ENCODE assay signal across 17 mouse cellular contexts in the genomic region with DNA sequence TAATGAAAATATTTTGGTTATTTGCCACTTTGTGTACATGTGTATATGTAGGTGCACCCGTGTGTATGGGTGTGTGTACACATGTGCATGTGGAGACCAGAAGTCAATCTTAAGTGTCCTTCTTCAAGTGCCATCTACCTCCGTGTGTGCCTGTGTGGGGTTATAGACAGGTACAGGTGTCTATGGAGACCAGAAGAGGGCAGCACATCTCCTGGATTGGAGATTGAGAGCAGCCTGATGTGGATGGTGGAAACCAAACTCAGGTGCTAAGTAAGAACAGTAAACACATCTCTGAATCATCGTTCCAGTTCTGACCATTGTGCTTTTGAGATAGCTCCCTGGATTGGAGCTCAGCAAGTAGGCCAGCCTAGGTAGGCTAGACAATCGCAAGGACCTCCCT. TPM values are rescaled to one million over a fixed set of nuclear protein-coding genes. Genes with fewer than 3 reads are reported as not detected.
A peak's percentile ranks its signal among the peaks of the same experiment; 100 is the strongest.
DNase-seq lines count a peak whose midpoint lies in the region; ATAC-seq and TF ChIP-seq lines count a peak whose summit lies in the region.
"Had no signal": no experiment of that assay in that cellular context is flagged by ENCODE, and none has a peak within 500 bp of the region (broad histone marks: within the 10 kb centered on the region; RNA-seq: fewer than 3 reads in every experiment).

No protein-coding gene starts in this region.

- H3K27me3 ChIP-seq in kidney, postnatal 0 days (ENCODE audit: insufficient read depth, low read length): no peaks in the 10 kb centered on the region
- no peaks in the 10 kb centered on the region for H3K27me3 ChIP-seq in forebrain, embryonic 15.5 days
- H3K27me3 ChIP-seq: embryonic facial prominence, embryonic 15.5 days; forebrain, embryonic 13.5 days; limb, embryonic 12.5 days; megakaryocyte, embryonic 14.5 days had no signal

- DNase-seq in kidney, postnatal 0 days (ENCODE audit: low spot score): no peak
- DNase-seq in kidney, postnatal 4 days: no peak
- DNase-seq in 416B (ENCODE audit: low read depth): peak; percentile 48
- DNase-seq in ES-CJ7 (ENCODE audit: low read depth, low spot score): peak; percentile 80
- peak; percentile 40 for DNase-seq in induced T-regulatory cell, adult 2 months (ENCODE audit: low read depth)
- no peak for DNase-seq in gastrocnemius, adult 18-20 months (ENCODE audit: low spot score)
- DNase-seq: adrenal gland, adult 8-10 months; cerebellum, adult 2 months; heart, postnatal 10 days; kidney, adult 8-10 months; lung, adult 2 months had no signal

- H3K4me2 ChIP-seq in kidney, postnatal 0 days (ENCODE audit: low read length): no peak overlapping the region
- H3K4me2 ChIP-seq in forebrain, embryonic 15.5 days (replicated peaks): no peak overlapping the region
- H3K4me2 ChIP-seq: embryonic facial prominence, embryonic 15.5 days; forebrain, embryonic 13.5 days; hindbrain, embryonic 14.5 days; limb, embryonic 12.5 days had no signal

- no peaks in the 10 kb centered on the region for H3K4me1 ChIP-seq in kidney, postnatal 0 days (replicated peaks; ENCODE audit: insufficient read depth, low read length)
- H3K4me1 ChIP-seq in forebrain, embryonic 15.5 days: no peaks in the 10 kb centered on the region
- H3K4me1 ChIP-seq: embryonic facial prominence, embryonic 15.5 days; forebrain, embryonic 13.5 days; limb, embryonic 12.5 days had no signal

- 86% methylated on average over 4 of the region's 4 CpGs for WGBS in kidney, postnatal 0 days
- WGBS in forebrain, embryonic 15.5 days: 89% methylated on average over 4 of the region's 4 CpGs

- TF ChIP-seq CTCF in kidney, postnatal 0 days (IDR thresholded peaks at IDR 0.05; ENCODE audit: low read depth): peak; percentile 21; the same call in 1 of the 2 replicates

- no peaks in the 10 kb centered on the region for H3K36me3 ChIP-seq in kidney, postnatal 0 days (ENCODE audit: insufficient read depth, low read length)
- no peaks in the 10 kb centered on the region for H3K36me3 ChIP-seq in forebrain, embryonic 15.5 days
- H3K36me3 ChIP-seq: embryonic facial prominence, embryonic 15.5 days; limb, embryonic 12.5 days had no signal

- H3K9ac ChIP-seq in kidney, postnatal 0 days (ENCODE audit: low read depth, low read length): no peak overlapping the region
- no peak overlapping the region for H3K9ac ChIP-seq in forebrain, embryonic 15.5 days (replicated peaks)
- H3K9ac ChIP-seq: embryonic facial prominence, embryonic 15.5 days; forebrain, embryonic 13.5 days; hindbrain, embryonic 14.5 days; limb, embryonic 12.5 days had no signal

- H3K9me3 ChIP-seq in kidney, postnatal 0 days (replicated peaks; ENCODE audit: low read length): no peaks in the 10 kb centered on the region
- no peaks in the 10 kb centered on the region for H3K9me3 ChIP-seq in forebrain, embryonic 15.5 days
- H3K9me3 ChIP-seq: embryonic facial prominence, embryonic 15.5 days; forebrain, embryonic 13.5 days; limb, embryonic 12.5 days had no signal

- H3K4me3 ChIP-seq in kidney, postnatal 0 days (replicated peaks; ENCODE audit: low read depth, low read length): no peak overlapping the region
- H3K4me3 ChIP-seq in forebrain, embryonic 15.5 days: no peak overlapping the region
- H3K4me3 ChIP-seq: embryonic facial prominence, embryonic 15.5 days; forebrain, embryonic 13.5 days; limb, embryonic 12.5 days; megakaryocyte, embryonic 14.5 days had no signal

- no peak for ATAC-seq in kidney, postnatal 0 days (replicated peaks; ENCODE audit: low FRiP score, low read depth)
- ATAC-seq in forebrain, embryonic 15.5 days (replicated peaks): no peak
- ATAC-seq: forebrain, embryonic 13.5 days had no signal

- no peak overlapping the region for H3K27ac ChIP-seq in kidney, postnatal 0 days
- H3K27ac ChIP-seq in forebrain, embryonic 15.5 days (replicated peaks): no peak overlapping the region
- H3K27ac ChIP-seq: embryonic facial prominence, embryonic 15.5 days; forebrain, embryonic 13.5 days; hindbrain, embryonic 14.5 days; limb, embryonic 12.5 days had no signal

RNA-seq across cellular contexts. Expression of gene Spata1, which starts 13.1 kb away (rescaled TPM):
- 4.5 and 5.0 TPM in 2 replicates for polyA plus RNA-seq in kidney, postnatal 0 days (2015; fragmentation: Nextera tagmentation; extraction: Ambion mirVana)
- total RNA-seq in gastrocnemius, adult 18-20 months (2021): 1 to 10 TPM; 7.0 to 8.5 TPM
- polyA plus RNA-seq in forebrain, embryonic 15.5 days (2015; fragmentation: Nextera tagmentation; extraction: Ambion mirVana): 6.1 and 6.8 TPM in 2 replicates

RNA-seq across cellular contexts. Expression of gene Gng5, which starts 13.1 kb away (rescaled TPM):
- 1,152 and 1,249 TPM in 2 replicates for polyA plus RNA-seq in kidney, postnatal 0 days (2015; fragmentation: Nextera tagmentation; extraction: Ambion mirVana)
- total RNA-seq in gastrocnemius, adult 18-20 months (2021): 100 to 1,000 TPM; 468 to 538 TPM
- polyA plus RNA-seq in forebrain, embryonic 15.5 days (2015; fragmentation: Nextera tagmentation; extraction: Ambion mirVana): 415 and 426 TPM in 2 replicates

RNA-seq across cellular contexts. Expression of gene Rpf1, which starts 34.8 kb away (rescaled TPM):
- 58.1 and 59.7 TPM in 2 replicates for polyA plus RNA-seq in kidney, postnatal 0 days (2015; fragmentation: Nextera tagmentation; extraction: Ambion mirVana)
- total RNA-seq in gastrocnemius, adult 18-20 months (2021): 10 to 100 TPM; 13.3 to 13.4 TPM
- polyA plus RNA-seq in forebrain, embryonic 15.5 days (2015; fragmentation: Nextera tagmentation; extraction: Ambion mirVana): 54.7 and 56.2 TPM in 2 replicates

RNA-seq across cellular contexts. Expression of gene Ctbs, which starts 36.9 kb away (rescaled TPM):
- 17.8 and 19.0 TPM in 2 replicates for polyA plus RNA-seq in kidney, postnatal 0 days (2015; fragmentation: Nextera tagmentation; extraction: Ambion mirVana)
- 1 to 10 TPM; 3.6 to 4.9 TPM for total RNA-seq in gastrocnemius, adult 18-20 months (2021)
- polyA plus RNA-seq in forebrain, embryonic 15.5 days (2015; fragmentation: Nextera tagmentation; extraction: Ambion mirVana): 4.0 TPM in 2 replicates

Comparison
In these comparisons a context has a peak if more than half of its experiments do, and no peak if none do; other contexts are left out.
1. DNase-seq: peak in 416B (single experiment), ES-CJ7 (single experiment) and induced T-regulatory cell, adult 2 months (single experiment); none in kidney, postnatal 0 days (single experiment), kidney, postnatal 4 days (0 of 2) and gastrocnemius, adult 18-20 months (single experiment).